Mouse (Mus musculus) midbrain, embryonic 12.5 days (tissue): Measurements from ENCODE around the gene Acacb. TPM values are rescaled to one million over a fixed set of nuclear protein-coding genes. Genes with fewer than 3 reads are reported as not detected.

Experiments
- ATAC-seq: fragments of 200-750 bp; cut with Nextera tagmentation; 2 replicates; pipeline ENCODE4 v1.8.0; 2017; ENCODE audit warnings: low read depth, moderate TSS enrichment, moderate library complexity; ENCODE audit not compliant: low FRiP score
- H3K27ac ChIP-seq: fragments of 300-500 bp; sonication (generic); replicated peaks from 2 replicates; pipeline ENCODE4 v1.5.1; 2016; ENCODE audit warnings: mild to moderate bottlenecking
- H3K27me3 ChIP-seq: fragments of 300-500 bp; sonication (generic); 2 replicates; pipeline ENCODE4 v1.6.1; 2016; ENCODE audit warnings: mild to moderate bottlenecking
- H3K36me3 ChIP-seq: fragments of 300-500 bp; sonication (generic); 2 replicates; pipeline ENCODE4 v1.6.1; 2016
- H3K4me1 ChIP-seq: fragments of 300-500 bp; sonication (generic); 2 replicates; pipeline ENCODE4 v1.6.1; 2016
- H3K4me2 ChIP-seq: fragments of 300-500 bp; sonication (generic); replicated peaks from 2 replicates; pipeline ENCODE4 v1.6.1; 2016; ENCODE audit warnings: mild to moderate bottlenecking, moderate library complexity
- H3K4me3 ChIP-seq: fragments of 300-500 bp; sonication (generic); 2 replicates; pipeline ENCODE4 v1.5.1; 2016; ENCODE audit warnings: mild to moderate bottlenecking
- H3K9ac ChIP-seq: fragments of 300-500 bp; sonication (generic); replicated peaks from 2 replicates; pipeline ENCODE4 v1.6.1; 2016; ENCODE audit warnings: mild to moderate bottlenecking, moderate library complexity
- H3K9me3 ChIP-seq: fragments of 300-500 bp; sonication (generic); 2 replicates; pipeline ENCODE4 v1.6.1; 2016; ENCODE audit warnings: mild to moderate bottlenecking
- WGBS: fragments of 180-500 bp; shearing (Covaris S2); methylation state at CpG from one replicate; pipeline ENCODE4 v1.1.7; 2016; 5-methylcytosine and 5-hydroxymethylcytosine counted together
- polyA plus RNA-seq: library from polyadenylated mRNA; unstranded; fragments of >200 nt; fragmentation: Nextera tagmentation; extraction: Ambion mirVana; gene quantifications from 2 replicates; pipeline ENCODE4 v1.2.1, GENCODE M21; 2016

Gene Acacb
- polyA plus RNA-seq, 1 experiment from 2014 or later, result 3.1 TPM

DNA sequence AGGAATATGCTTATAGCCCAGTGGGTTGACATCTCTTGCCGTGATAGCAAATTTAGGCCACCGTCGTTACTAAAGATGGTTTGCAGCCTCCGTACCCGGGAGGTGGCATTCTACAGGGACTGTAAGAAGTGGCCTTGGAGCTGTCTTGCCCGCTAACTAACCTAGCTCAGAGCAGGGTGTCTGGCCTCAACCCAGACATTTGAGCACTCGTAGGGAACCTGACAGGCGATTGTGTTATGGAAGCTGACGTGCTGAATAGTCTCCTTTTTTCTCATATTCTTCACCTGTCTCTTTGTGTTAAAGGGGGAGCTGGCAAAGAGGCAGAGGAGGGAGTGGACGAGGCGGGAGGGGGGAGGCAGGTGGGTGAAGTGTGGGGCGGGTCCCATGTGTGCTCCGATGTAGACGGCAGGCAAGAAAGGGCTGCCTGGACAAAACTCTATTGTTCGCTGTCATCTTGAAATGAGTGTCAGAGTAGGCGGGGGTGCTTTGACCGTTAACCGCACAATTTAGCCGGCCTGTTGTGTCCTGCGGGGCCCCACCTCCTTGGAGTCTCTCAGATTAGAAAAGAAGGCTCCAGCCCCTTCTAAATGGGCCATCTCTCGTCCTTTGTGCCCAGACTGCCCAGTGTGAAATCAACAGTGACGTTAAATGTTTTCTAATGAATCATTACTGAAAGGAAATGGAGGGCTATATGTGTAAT is 153.0 kb downstream of the Acacb start:
- Histone ChIP-seq H3K4me3 (no peak overlapping the region), H3K27me3 (peaks cover 73% of the 10 kb centered on the region), H3K9ac (peak overlapping the region; percentile 41; the same call in 1 of the 2 replicates), H3K36me3 (no peaks in the 10 kb centered on the region), H3K27ac (peak overlapping the region; percentile 55), H3K4me2 (peak overlapping the region; percentile 24; the same call in 1 of the 2 replicates), H3K4me1 (peaks cover 48% of the 10 kb centered on the region), H3K9me3 (no peaks in the 10 kb centered on the region)
- WGBS, result 25% methylated on average over 22 of the region's 22 CpGs
- ATAC-seq, result peak; percentile 87

DNA sequence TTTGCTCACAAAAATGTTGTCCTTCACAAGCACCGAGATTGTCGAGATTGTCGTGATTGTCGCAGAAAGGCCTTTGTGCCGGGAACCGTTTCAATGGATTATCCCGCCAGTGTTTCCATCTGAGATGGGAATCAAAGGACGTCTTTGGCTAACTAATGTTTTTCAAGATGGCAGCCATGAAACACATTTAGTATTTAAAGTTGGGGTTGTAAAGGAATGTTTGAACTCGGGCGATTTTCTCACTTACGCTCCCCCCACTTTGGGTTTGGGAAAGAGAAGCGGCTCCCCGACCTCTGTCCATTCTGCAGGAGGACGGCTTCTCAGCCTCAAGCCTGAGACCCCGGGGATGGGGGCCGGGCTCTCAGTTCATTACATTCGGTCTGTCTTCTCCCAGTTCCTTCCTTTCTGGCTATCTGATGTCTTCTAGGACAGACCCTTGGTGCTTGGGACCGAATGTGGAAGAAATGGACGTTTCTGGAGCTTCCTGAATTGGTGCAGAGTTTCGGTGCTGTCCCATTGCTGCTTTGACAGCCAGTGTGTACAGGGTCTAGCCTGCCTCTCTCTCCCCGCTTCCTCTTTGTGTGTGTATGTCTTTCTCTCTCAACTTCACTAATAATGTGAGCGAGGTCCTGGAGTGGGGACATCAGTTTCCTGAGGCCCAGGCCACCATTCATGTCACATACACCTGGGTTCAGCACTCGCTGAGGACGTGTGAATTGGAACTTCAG is 153.7 kb downstream of the Acacb start:
- H3K27ac ChIP-seq, result peak overlapping the region; percentile 30; the same call in 1 of the 2 replicates
- WGBS, result 39% methylated on average over 24 of the region's 24 CpGs
- no peak overlapping the region for H3K4me3 ChIP-seq
- peaks cover 48% of the 10 kb centered on the region for H3K4me1 ChIP-seq
- no peak overlapping the region for H3K9ac ChIP-seq
- peak; percentile 21; the same call in 1 of the 2 replicates for ATAC-seq
- peaks cover 75% of the 10 kb centered on the region for H3K27me3 ChIP-seq
- H3K36me3 ChIP-seq, result no peaks in the 10 kb centered on the region
- no peaks in the 10 kb centered on the region for H3K9me3 ChIP-seq
- peak overlapping the region; percentile 28; the same call in 1 of the 2 replicates for H3K4me2 ChIP-seq

Other genes with a start within 250 kb of the Acacb start
- gene Coro1c, start 237.8 kb upstream of the Acacb start, polyA plus RNA-seq, result 227 and 244 TPM in 2 replicates
- gene Ssh1, start 152.6 kb upstream of the Acacb start, polyA plus RNA-seq, result 16.0 and 18.5 TPM in 2 replicates
- not detected in 2 replicates for gene Dao, start 142.8 kb upstream of the Acacb start, polyA plus RNA-seq
- gene Usp30, start 81.1 kb upstream of the Acacb start, polyA plus RNA-seq, result 17.5 and 19.4 TPM in 2 replicates
- gene Svop, start 55.0 kb upstream of the Acacb start, polyA plus RNA-seq, result 47.6 and 51.7 TPM in 2 replicates
- gene Alkbh2, start 18.3 kb upstream of the Acacb start, polyA plus RNA-seq, result 8.9 and 12.7 TPM in 2 replicates
- gene Ung, start 16.1 kb upstream of the Acacb start, polyA plus RNA-seq, result 40.2 and 41.6 TPM in 2 replicates
- gene Foxn4, start 127.3 kb downstream of the Acacb start, polyA plus RNA-seq, result 11.0 and 12.4 TPM in 2 replicates
- 0.40 and 0.68 TPM in 2 replicates for gene Myo1h, start 142.6 kb downstream of the Acacb start, polyA plus RNA-seq
- gene Kctd10, start 234.0 kb downstream of the Acacb start, polyA plus RNA-seq, result 107 and 111 TPM in 2 replicates
- gene Ube3b, start 234.1 kb downstream of the Acacb start, polyA plus RNA-seq, result 57.4 and 59.4 TPM in 2 replicates